Mouse (Mus musculus) MEL (cell line): Measurements from ENCODE around the gene Cdan1. TPM values are rescaled to one million over a fixed set of nuclear protein-coding genes. Genes with fewer than 3 reads are reported as not detected.
"Not testable (repeated sequence)": the region's sequence is repeated elsewhere in the genome, so short reads cannot be mapped to it uniquely, and the experiment has no call there.

Source experiments
- DNase-seq: peaks from one replicate; pipeline ENCODE4 v3.0.0; 2011; ENCODE audit warnings: low read depth, low spot score
- H3K27ac ChIP-seq: 2 replicates; pipeline ENCODE4 v1.5.1; 2012; ENCODE audit warnings: low read depth, mild to moderate bottlenecking, control low read depth, low read length, moderate library complexity; ENCODE audit not compliant: control insufficient read depth
- H3K27me3 ChIP-seq, 2 experiments: fragments of 150-350 bp in 1 of 2; sonication (generic) in 1 of 2; 2 replicates each; pipeline ENCODE4 v1.6.1; 2012; ENCODE audit warnings: low read length in 2 of 2, mild to moderate bottlenecking in 2 of 2, improper control_type of control experiment in 1 of 2, moderate library complexity in 1 of 2; ENCODE audit not compliant: insufficient read depth in 2 of 2, control insufficient read depth in 1 of 2
- H3K36me3 ChIP-seq, 2 experiments: 2 replicates each; pipeline ENCODE4 v1.6.1; 2012 to 2014; ENCODE audit warnings: low read length in 2 of 2, improper control_type of control experiment in 1 of 2, inconsistent platforms in 1 of 2, mild to moderate bottlenecking in 1 of 2; ENCODE audit not compliant: insufficient read depth in 2 of 2, control insufficient read depth in 1 of 2
- H3K4me1 ChIP-seq, 2 experiments: fragments of 150-350 bp in 1 of 2; sonication (generic) in 1 of 2; 2 replicates each; pipeline ENCODE4 v1.6.1; 2012; ENCODE audit warnings: low read length in 2 of 2, improper control_type of control experiment in 1 of 2, mild to moderate bottlenecking in 1 of 2; ENCODE audit not compliant: insufficient read depth in 2 of 2, control insufficient read depth in 1 of 2
- H3K4me3 ChIP-seq, 2 experiments: fragments of 150-350 bp in 1 of 2; sonication (generic) in 1 of 2; 2 replicates each; pipeline ENCODE4 v1.5.1; 2012; ENCODE audit warnings: low read depth in 2 of 2, low read length in 2 of 2, mild to moderate bottlenecking in 2 of 2, moderate library complexity in 2 of 2, control low read depth in 1 of 2, improper control_type of control experiment in 1 of 2; ENCODE audit not compliant: control insufficient read depth in 1 of 2, insufficient read depth in 1 of 2
- H3K79me2 ChIP-seq: 2 replicates; pipeline ENCODE4 v1.6.1; 2012; ENCODE audit warnings: mild to moderate bottlenecking, low read length, moderate library complexity; ENCODE audit not compliant: control insufficient read depth, poor library complexity, insufficient read depth
- H3K9ac ChIP-seq: 2 replicates; pipeline ENCODE4 v1.6.1; 2012; ENCODE audit warnings: low read depth, mild to moderate bottlenecking, control low read depth, low read length, moderate library complexity; ENCODE audit not compliant: control insufficient read depth, poor library complexity, severe bottlenecking
- H3K9me3 ChIP-seq: fragments of 150-350 bp; sonication (generic); replicated peaks from 2 replicates; pipeline ENCODE4 v1.6.1; 2012; ENCODE audit warnings: mild to moderate bottlenecking, low read length, improper control_type of control experiment, moderate library complexity; ENCODE audit not compliant: insufficient read depth
- BHLHE40 ChIP-seq: IDR thresholded peaks from 2 replicates; pipeline ENCODE4 v1.6.1; 2012; ENCODE audit warnings: low read depth, mild to moderate bottlenecking, inconsistent platforms, low read length, improper control_type of control experiment, borderline replicate concordance
- CHD1 ChIP-seq: IDR thresholded peaks from 2 replicates; pipeline ENCODE4 v1.6.1; 2012; ENCODE audit warnings: low read depth, mild to moderate bottlenecking, inconsistent platforms, low read length, improper control_type of control experiment
- CHD2 ChIP-seq: IDR thresholded peaks from 2 replicates; pipeline ENCODE4 v1.6.1; 2011; ENCODE audit warnings: low read length, improper control_type of control experiment
- CTCF ChIP-seq, 3 experiments: IDR thresholded peaks in 2 of 3; conservative IDR thresholded peaks in 1 of 3; 2 replicates each; pipeline ENCODE4 v1.5.1; 2011 to 2012; ENCODE audit warnings: low read length in 3 of 3, low read depth in 2 of 3, mild to moderate bottlenecking in 2 of 3, improper control_type of control experiment in 1 of 3, inconsistent platforms in 1 of 3, mixed read lengths in 1 of 3, moderate library complexity in 1 of 3; ENCODE audit not compliant: control insufficient read depth in 1 of 3, insufficient read depth in 1 of 3, poor library complexity in 1 of 3, severe bottlenecking in 1 of 3
- E2F4 ChIP-seq: IDR thresholded peaks from 2 replicates; pipeline ENCODE4 v1.6.1; 2011; ENCODE audit warnings: low read depth, low read length, improper control_type of control experiment, borderline replicate concordance
- ELF1 ChIP-seq: IDR thresholded peaks from 2 replicates; pipeline ENCODE4 v1.6.1; 2014; ENCODE audit warnings: low read depth, mild to moderate bottlenecking, inconsistent platforms, low read length, improper control_type of control experiment, moderate library complexity
- EP300 ChIP-seq, 2 experiments: IDR thresholded peaks; 2 replicates each; pipeline ENCODE4 v1.6.1; 2011; ENCODE audit warnings: improper control_type of control experiment in 2 of 2, low read length in 2 of 2, low read depth in 1 of 2, mild to moderate bottlenecking in 1 of 2
- GABPA ChIP-seq: IDR thresholded peaks from 2 replicates; pipeline ENCODE4 v1.6.1; 2012; ENCODE audit warnings: low read depth, mild to moderate bottlenecking, inconsistent platforms, low read length, improper control_type of control experiment, moderate library complexity
- HCFC1 ChIP-seq: IDR thresholded peaks from 2 replicates; pipeline ENCODE4 v1.6.1; 2012; ENCODE audit warnings: low read depth, mild to moderate bottlenecking, inconsistent platforms, low read length, improper control_type of control experiment, moderate library complexity
- JUND ChIP-seq: IDR thresholded peaks from 2 replicates; pipeline ENCODE4 v1.6.1; 2011; ENCODE audit warnings: low read depth, mild to moderate bottlenecking, improper control_type of control experiment, low read length
- MAFK ChIP-seq: IDR thresholded peaks from 2 replicates; pipeline ENCODE4 v1.6.1; 2011; ENCODE audit warnings: low read depth, mild to moderate bottlenecking, low read length, improper control_type of control experiment, borderline replicate concordance
- MAZ ChIP-seq: IDR thresholded peaks from 2 replicates; pipeline ENCODE4 v1.6.1; 2012; ENCODE audit warnings: low read depth, mild to moderate bottlenecking, inconsistent platforms, low read length, improper control_type of control experiment
- MXI1 ChIP-seq: IDR thresholded peaks from 2 replicates; pipeline ENCODE4 v1.6.1; 2011; ENCODE audit warnings: mild to moderate bottlenecking, low read depth, low read length, improper control_type of control experiment
- MYC ChIP-seq: IDR thresholded peaks from 2 replicates; pipeline ENCODE4 v1.6.1; 2011; ENCODE audit warnings: low read depth, mild to moderate bottlenecking, low read length, improper control_type of control experiment, moderate library complexity
- NELFE ChIP-seq: IDR thresholded peaks from 2 replicates; pipeline ENCODE4 v1.6.1; 2011; ENCODE audit warnings: low read depth, low read length, improper control_type of control experiment
- POLR2A ChIP-seq, 2 experiments: IDR thresholded peaks; 2 replicates each; pipeline ENCODE4 v1.6.1; 2011 to 2012; ENCODE audit warnings: low read length in 2 of 2, mild to moderate bottlenecking in 2 of 2, control low read depth in 1 of 2, improper control_type of control experiment in 1 of 2, low read depth in 1 of 2, moderate library complexity in 1 of 2; ENCODE audit not compliant: control insufficient read depth in 1 of 2, insufficient read depth in 1 of 2, poor library complexity in 1 of 2
- POLR2AphosphoS2 ChIP-seq: IDR thresholded peaks from 2 replicates; pipeline ENCODE4 v1.6.1; 2011; ENCODE audit warnings: low read length, improper control_type of control experiment
- POLR2AphosphoS5 ChIP-seq: IDR thresholded peaks from 2 replicates; pipeline ENCODE4 v1.6.1; 2012; ENCODE audit warnings: low read depth, borderline replicate concordance, mild to moderate bottlenecking, inconsistent platforms, low read length, moderate library complexity, mixed read lengths
- RAD21 ChIP-seq: IDR thresholded peaks from 2 replicates; pipeline ENCODE4 v1.6.1; 2011; ENCODE audit warnings: mild to moderate bottlenecking, low read depth, low read length, improper control_type of control experiment
- RCOR1 ChIP-seq: IDR thresholded peaks from 2 replicates; pipeline ENCODE4 v1.6.1; 2012; ENCODE audit warnings: low read depth, mild to moderate bottlenecking, inconsistent platforms, low read length, improper control_type of control experiment
- SIN3A ChIP-seq: IDR thresholded peaks from 2 replicates; pipeline ENCODE4 v1.6.1; 2012; ENCODE audit warnings: low read length, improper control_type of control experiment, inconsistent platforms
- SMC3 ChIP-seq: IDR thresholded peaks from 2 replicates; pipeline ENCODE4 v1.6.1; 2011; ENCODE audit warnings: low read depth, low read length, improper control_type of control experiment
- TAL1 ChIP-seq: IDR thresholded peaks from 2 replicates; pipeline ENCODE4 v1.6.1; 2012; ENCODE audit warnings: mild to moderate bottlenecking, inconsistent platforms, low read length, moderate library complexity, mixed read lengths
- TBP ChIP-seq: IDR thresholded peaks from 2 replicates; pipeline ENCODE4 v1.8.0; 2011; ENCODE audit warnings: low read depth, low read length, improper control_type of control experiment
- TCF12 ChIP-seq: IDR thresholded peaks from 2 replicates; pipeline ENCODE4 v1.6.1; 2014; ENCODE audit warnings: low read depth, mild to moderate bottlenecking, inconsistent platforms, low read length, improper control_type of control experiment, moderate library complexity
- UBTF ChIP-seq: IDR thresholded peaks from 2 replicates; pipeline ENCODE4 v1.6.1; 2012; ENCODE audit warnings: low read depth, mild to moderate bottlenecking, inconsistent platforms, low read length, improper control_type of control experiment, moderate library complexity, borderline replicate concordance; ENCODE audit not compliant: insufficient read depth
- USF2 ChIP-seq, 2 experiments: IDR thresholded peaks; 2 replicates each; pipeline ENCODE4 v1.6.1; 2011 to 2012; ENCODE audit warnings: improper control_type of control experiment in 2 of 2, low read length in 2 of 2, borderline replicate concordance in 1 of 2, inconsistent platforms in 1 of 2, low read depth in 1 of 2, mild to moderate bottlenecking in 1 of 2; ENCODE audit not compliant: insufficient read depth in 1 of 2
- ZC3H11A ChIP-seq: IDR thresholded peaks from 2 replicates; pipeline ENCODE4 v1.6.1; 2012; ENCODE audit warnings: low read depth, mild to moderate bottlenecking, inconsistent platforms, low read length, improper control_type of control experiment
- ZKSCAN1 ChIP-seq: IDR thresholded peaks from 2 replicates; pipeline ENCODE4 v1.6.1; 2012; ENCODE audit warnings: low read depth, mild to moderate bottlenecking, inconsistent platforms, low read length, improper control_type of control experiment, moderate library complexity
- ZMIZ1 ChIP-seq: IDR thresholded peaks from 2 replicates; pipeline ENCODE4 v1.6.1; 2012; ENCODE audit warnings: low read depth, mild to moderate bottlenecking, inconsistent platforms, low read length, improper control_type of control experiment, moderate library complexity
- ZNF384 ChIP-seq: IDR thresholded peaks from 2 replicates; pipeline ENCODE4 v1.6.1; 2012; ENCODE audit warnings: low read depth, mild to moderate bottlenecking, inconsistent platforms, low read length, improper control_type of control experiment
- polyA plus RNA-seq, 2 experiments: library from polyadenylated mRNA; stranded (reverse) in 1 of 2; unstranded in 1 of 2; fragments of >175 nt in 1 of 2; fragments of >200 nt in 1 of 2; gene quantifications; 2 replicates each; pipeline versions ENCODE4 v1.2.1 to v1.2.4; 2012; ENCODE audit warnings: low replicate concordance in 2 of 2, low read depth in 1 of 2; ENCODE audit not compliant: insufficient read length in 2 of 2, insufficient read depth in 1 of 2, missing spikeins in 1 of 2
- total RNA-seq: library from RNA; depleted of rRNA; stranded (reverse); fragments of 300-350 nt; gene quantifications from 2 replicates; pipeline ENCODE4 v1.2.3, GENCODE M21; 2012

Gene Cdan1
- total and polyA plus RNA-seq, 3 experiments, result 10.9 to 27.6 TPM; not detected in 1

DNA sequence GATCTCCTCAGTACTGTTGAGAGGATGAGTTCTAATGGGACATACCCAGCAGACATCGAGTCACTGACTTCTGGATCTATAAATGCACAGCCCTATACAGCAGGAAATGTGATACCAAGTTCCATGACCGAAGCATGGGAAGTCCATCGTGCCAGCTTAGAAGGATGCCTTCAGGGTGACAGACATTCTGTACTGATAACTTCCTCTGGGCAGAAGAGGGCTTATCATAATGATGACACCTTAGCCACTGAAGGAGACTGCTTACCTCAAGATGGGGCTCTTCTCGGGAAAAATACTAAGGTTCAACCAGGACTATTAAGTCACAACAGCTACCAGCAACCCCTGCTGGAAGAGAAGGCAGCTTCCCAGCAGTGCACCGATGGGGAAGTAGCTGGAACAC is 152.2 kb downstream of the Cdan1 start (continued):
- TF ChIP-seq MXI1 (no peak), ZC3H11A (no peak), CHD1 (no peak), SMC3 (peak; percentile 2; the same call in 1 of the 2 replicates), UBTF (no peak), MAZ (no peak), SIN3A (no peak), MYC (no peak), POLR2AphosphoS2 (no peak)
- TF ChIP-seq, all 39 proteins: peak for 9

DNA sequence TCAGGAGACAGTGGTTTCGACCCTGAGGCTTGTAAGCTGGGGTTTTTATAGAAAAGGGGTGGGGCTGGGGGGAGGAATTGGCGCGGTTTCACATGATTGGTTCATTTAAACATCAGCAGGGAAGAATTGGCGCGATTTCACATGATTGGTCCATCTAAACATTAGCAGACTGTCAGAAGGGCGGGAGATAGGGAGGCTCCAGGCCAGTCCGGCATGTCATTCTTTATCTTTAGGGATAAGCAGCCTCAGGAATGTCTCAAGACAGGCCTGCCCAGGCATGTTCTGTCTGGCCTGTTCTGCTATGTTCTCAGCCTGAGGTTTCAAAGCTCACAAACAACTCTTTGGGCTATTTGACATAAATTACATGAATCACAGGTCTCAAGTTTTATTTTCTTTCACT is 168.8 kb downstream of the Cdan1 start:
- H3K27ac ChIP-seq, H3K27me3 ChIP-seq, H3K9me3 ChIP-seq, H3K79me2 ChIP-seq, H3K9ac ChIP-seq, DNase-seq, H3K4me3 ChIP-seq, H3K36me3 ChIP-seq, H3K4me1 ChIP-seq: not testable (repeated sequence)

DNA sequence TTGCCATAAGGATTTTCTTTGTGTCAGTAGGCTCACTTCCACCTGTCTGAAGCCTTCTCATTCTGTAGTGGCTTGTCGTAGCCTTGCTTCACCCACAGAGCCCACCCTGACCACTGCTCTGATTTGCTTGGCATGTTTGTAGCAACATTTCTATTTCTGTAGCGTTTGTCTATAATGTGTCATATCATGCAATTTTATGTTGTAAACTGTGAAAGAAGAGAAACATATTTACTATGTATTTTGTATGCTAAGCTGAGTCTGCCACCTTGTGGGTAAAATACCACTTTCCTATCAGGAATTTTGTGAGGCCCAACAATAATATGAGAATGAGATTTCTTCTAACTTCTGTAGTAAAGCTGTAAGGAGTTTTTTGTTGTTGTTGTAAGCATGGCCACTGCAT is 179.7 kb downstream of the Cdan1 start:
- no peak overlapping the region for H3K4me3 ChIP-seq
- peaks cover 0 to 6% of the 10 kb centered on the region in 2 experiments; a peak in 2 of 4 replicates for H3K4me1 ChIP-seq
- H3K9ac ChIP-seq, result no peak overlapping the region
- peaks cover 0 to 1% of the 10 kb centered on the region in 2 experiments; a peak in 1 of 4 replicates for H3K27me3 ChIP-seq
- DNase-seq, result peak; percentile 44
- no peaks in the 10 kb centered on the region for H3K9me3 ChIP-seq
- H3K79me2 ChIP-seq, result no peaks in the 10 kb centered on the region
- H3K36me3 ChIP-seq, result peaks cover 0 to 3% of the 10 kb centered on the region in 2 experiments; a peak in 1 of 4 replicates
- H3K27ac ChIP-seq, result no peak overlapping the region
- TF ChIP-seq HCFC1 (no peak), BHLHE40 (no peak), ZNF384 (no peak), ZMIZ1 (no peak), MAFK (no peak), POLR2AphosphoS5 (no peak), RAD21 (peak; percentile 93), EP300 (IDR thresholded peaks at IDR 0.05; ENCODE audit: low read depth in 1 of 2, low read length in 2 of 2) (no peak), MYC (no peak), RCOR1 (no peak), TBP (no peak), POLR2A (IDR thresholded peaks at IDR 0.05; ENCODE audit: control insufficient read depth in 1 of 2, insufficient read depth in 1 of 2, low read depth in 1 of 2, low read length in 2 of 2, poor library complexity in 1 of 2) (no peak), ZC3H11A (peak; percentile 89), USF2 (IDR thresholded peaks at IDR 0.05; ENCODE audit: borderline replicate concordance in 1 of 2, insufficient read depth in 1 of 2, low read depth in 1 of 2, low read length in 2 of 2) (no peak), POLR2AphosphoS2 (no peak), E2F4 (no peak), GABPA (no peak), TAL1 (no peak), JUND (no peak), CHD2 (no peak), TCF12 (no peak), ELF1 (no peak), CTCF (IDR thresholded peaks at IDR 0.05 in 2 of 3, conservative IDR thresholded peaks at IDR 0.05 in 1 of 3; ENCODE audit: control insufficient read depth in 1 of 3, insufficient read depth in 1 of 3, low read depth in 2 of 3, low read length in 3 of 3, poor library complexity in 1 of 3, severe bottlenecking in 1 of 3) (peak in 2 of 3 experiments; percentile 20 to 73; a peak in 3 of 6 replicates), ZKSCAN1 (no peak), MXI1 (no peak), MAZ (no peak), NELFE (no peak)
